Mouse (Mus musculus) heart, postnatal 0 days (tissue): ENCODE data around the gene Gigyf1. TPM values are rescaled to one million over a fixed set of nuclear protein-coding genes. Genes with fewer than 3 reads are reported as not detected.

Experiments used
- ATAC-seq: fragments of 200-750 bp; cut with Nextera tagmentation; 2 replicates; pipeline ENCODE4 v1.8.0; 2017; ENCODE audit warnings: low read depth, moderate number of reproducible peaks, moderate library complexity; ENCODE audit not compliant: insufficient read depth
- DNase-seq: peaks from one replicate; pipeline ENCODE4 v3.0.0-alpha.2; 2016; ENCODE audit warnings: low spot score
- H3K27ac ChIP-seq: fragments of 300-500 bp; sonication (generic); 2 replicates; pipeline ENCODE4 v1.5.1; 2014; ENCODE audit warnings: low read depth, mild to moderate bottlenecking
- H3K27me3 ChIP-seq: fragments of 300-500 bp; sonication (generic); 2 replicates; pipeline ENCODE4 v1.6.1; 2014; ENCODE audit warnings: low read length, mixed read lengths; ENCODE audit not compliant: control insufficient read depth, insufficient read depth
- H3K36me3 ChIP-seq: fragments of 300-500 bp; sonication (generic); replicated peaks from 2 replicates; pipeline ENCODE4 v1.6.1; 2014; ENCODE audit warnings: low read length, mixed read lengths; ENCODE audit not compliant: control insufficient read depth, insufficient read depth
- H3K4me1 ChIP-seq: fragments of 300-500 bp; sonication (generic); 2 replicates; pipeline ENCODE4 v1.6.1; 2014; ENCODE audit warnings: antibody characterized with exemption; ENCODE audit not compliant: control insufficient read depth, insufficient read depth
- H3K4me2 ChIP-seq: fragments of 300-500 bp; sonication (generic); 2 replicates; pipeline ENCODE4 v1.6.1; 2014; ENCODE audit warnings: low read depth, mild to moderate bottlenecking, low read length, moderate library complexity
- H3K4me3 ChIP-seq: fragments of 300-500 bp; sonication (generic); 2 replicates; pipeline ENCODE4 v1.5.1; 2014; ENCODE audit warnings: low read depth, low read length
- H3K9ac ChIP-seq: fragments of 300-500 bp; sonication (generic); replicated peaks from 2 replicates; pipeline ENCODE4 v1.6.1; 2014; ENCODE audit warnings: low read depth, low read length, mixed read lengths
- H3K9me3 ChIP-seq: fragments of 300-500 bp; sonication (generic); replicated peaks from 2 replicates; pipeline ENCODE4 v1.6.1; 2016; ENCODE audit warnings: low read length; ENCODE audit not compliant: control insufficient read depth
- CTCF ChIP-seq: IDR thresholded peaks from 2 replicates; pipeline ENCODE4 v1.5.1; 2016; ENCODE audit warnings: antibody characterized with exemption, control low read depth, low read depth
- EP300 ChIP-seq: IDR thresholded peaks from 2 replicates; pipeline ENCODE4 v1.6.1; 2016; ENCODE audit warnings: antibody characterized with exemption, low read depth
- WGBS: fragments of 180-500 bp; shearing (Covaris S2); extraction: QIAGEN DNeasy Blood & Tissue Kit; methylation state at CpG from one replicate; pipeline ENCODE4 v1.1.7; 2014; 5-methylcytosine and 5-hydroxymethylcytosine counted together
- polyA plus RNA-seq: library from polyadenylated mRNA; unstranded; fragments of >200 nt; fragmentation: Nextera tagmentation; extraction: Ambion mirVana; gene quantifications from 2 replicates; pipeline ENCODE4 v1.2.1, GENCODE M21; 2015
- total RNA-seq: library from RNA; depleted of rRNA; stranded (reverse); fragments of >200 nt; gene quantifications from 2 replicates; pipeline ENCODE4 v1.2.3, GENCODE M21; 2014; ENCODE audit warnings: low replicate concordance

The Gigyf1 gene
- total and polyA plus RNA-seq, 2 experiments from 2014 or later: 7.2 to 17.7 TPM

GRCm38 (mm10) chr5:137501709-137502666 is 16.4 kb upstream of the Gigyf1 start, which contains the start of gene Pop7:
Pop7 (minus strand) TSS chr5:137502518.
- H3K4me3 ChIP-seq: peak within 1 kb of the TSS; percentile 64
- DNase-seq (peak; percentile 99), ATAC-seq (peak; percentile 98)
- no peaks in the 10 kb centered on the region for H3K27me3 ChIP-seq
- no peaks in the 10 kb centered on the region for H3K36me3 ChIP-seq
- H3K4me1 ChIP-seq: peaks cover 12% of the 10 kb centered on the region; the same call in 1 of the 2 replicates
- peak within 1 kb of the TSS; percentile 45 for H3K9ac ChIP-seq
- peak within 1 kb of the TSS; percentile 66 for H3K4me2 ChIP-seq
- no peaks in the 10 kb centered on the region for H3K9me3 ChIP-seq
- H3K27ac ChIP-seq: peak within 1 kb of the TSS; percentile 97
- TF ChIP-seq EP300: no peak; the same call in 1 of the 2 replicates
- peak; percentile 79 for TF ChIP-seq CTCF
- 2% methylated on average over 59 of the region's 64 CpGs for WGBS

GRCm38 (mm10) chr5:137502667-137503110 is 15.7 kb upstream of the Gigyf1 start:
- Histone ChIP-seq H3K27ac (peak overlapping the region; percentile 97), H3K9ac (peak overlapping the region; percentile 44), H3K4me1 (peaks cover 12% of the 10 kb centered on the region; the same call in 1 of the 2 replicates), H3K9me3 (no peaks in the 10 kb centered on the region), H3K4me3 (peak overlapping the region; percentile 64), H3K4me2 (peak overlapping the region; percentile 66), H3K36me3 (no peaks in the 10 kb centered on the region), H3K27me3 (no peaks in the 10 kb centered on the region)
- ATAC-seq (peak; percentile 89), DNase-seq (peak; percentile 95)
- TF ChIP-seq CTCF (peak; percentile 94), EP300 (0 out of 2 replicates have a peak, but pooled peaks have one; percentile 84)
- under 1% methylated on average over 25 of the region's 30 CpGs for WGBS

GRCm38 (mm10) chr5:137504041-137504440 is 14.3 kb upstream of the Gigyf1 start:
- H3K4me1 ChIP-seq: peaks cover 12% of the 10 kb centered on the region; the same call in 1 of the 2 replicates
- H3K27ac ChIP-seq: no peak overlapping the region
- no peaks in the 10 kb centered on the region for H3K36me3 ChIP-seq
- H3K4me3 ChIP-seq: no peak overlapping the region
- DNase-seq: no peak
- no peak; the same call in 1 of the 2 replicates for TF ChIP-seq CTCF
- no peak for TF ChIP-seq EP300
- H3K9me3 ChIP-seq: no peaks in the 10 kb centered on the region
- H3K9ac ChIP-seq: no peak overlapping the region
- 77% methylated on average over 6 of the region's 6 CpGs for WGBS
- no peak overlapping the region for H3K4me2 ChIP-seq
- no peaks in the 10 kb centered on the region for H3K27me3 ChIP-seq
- ATAC-seq: no peak

- TF ChIP-seq EP300 (no peak), CTCF (no peak)
- 2% methylated on average over 21 of the region's 52 CpGs for WGBS
- H3K27ac ChIP-seq: peak overlapping the region; percentile 88
These were observed 8.3 kb upstream of the Gigyf1 start for GRCm38 (mm10) chr5:137510014-137510501.

GRCm38 (mm10) chr5:137510573-137511390 is 7.6 kb upstream of the Gigyf1 start:
- Histone ChIP-seq H3K4me2 (peak overlapping the region; percentile 99), H3K9ac (peak overlapping the region; percentile 99), H3K27ac (peak overlapping the region; percentile 88), H3K9me3 (no peaks in the 10 kb centered on the region), H3K27me3 (no peaks in the 10 kb centered on the region), H3K36me3 (peaks cover 3% of the 10 kb centered on the region; the same call in 1 of the 2 replicates), H3K4me1 (peaks cover 23% of the 10 kb centered on the region), H3K4me3 (peak overlapping the region; percentile 100)
- ATAC-seq: peak; percentile 51
- no peak for DNase-seq
- TF ChIP-seq EP300 (no peak), CTCF (no peak)
- under 1% methylated on average over 55 of the region's 83 CpGs for WGBS

More at GRCm38 (mm10) chr5:137510014-137510501, 8.3 kb upstream of the Gigyf1 start:
- ATAC-seq (peak; percentile 83), DNase-seq (peak; percentile 72)
- Histone ChIP-seq H3K4me2 (peak overlapping the region; percentile 99), H3K27me3 (no peaks in the 10 kb centered on the region), H3K4me1 (peaks cover 23% of the 10 kb centered on the region), H3K9ac (peak overlapping the region; percentile 99), H3K9me3 (no peaks in the 10 kb centered on the region), H3K4me3 (peak overlapping the region; percentile 100), H3K36me3 (peaks cover 3% of the 10 kb centered on the region; the same call in 1 of the 2 replicates)
